Mouse (Mus musculus): ENCODE measurements at regions not wholly inside any gene's neighbourhood (a gene's known extent, or its start where the extent isn't known, plus 50 kb on each side); places are given as distances from the start of the nearest gene placed in this dataset.
A peak's percentile ranks its signal among the peaks of the same experiment; 100 is the strongest.

- no peak for DNase-seq (ENCODE audit: low spot score)
- Histone ChIP-seq H3K9me3 (ENCODE audit: low read length) (no peaks in the 10 kb centered on the region), H3K4me2 (ENCODE audit: low read depth, low read length, poor library complexity, severe bottlenecking) (no peak overlapping the region), H3K36me3 (ENCODE audit: insufficient read depth, low read length) (no peaks in the 10 kb centered on the region), H3K27me3 (ENCODE audit: insufficient read depth, low read length) (no peaks in the 10 kb centered on the region), H3K4me1 (ENCODE audit: insufficient read depth, low read length) (no peaks in the 10 kb centered on the region), H3K27ac (ENCODE audit: low read depth, low read length) (no peak overlapping the region), H3K9ac (replicated peaks; ENCODE audit: low read length, poor library complexity, severe bottlenecking) (no peak overlapping the region), H3K4me3 (ENCODE audit: low read depth, low read length) (no peak overlapping the region)
- no peak for TF ChIP-seq CTCF (IDR thresholded peaks at IDR 0.05)
- no peak for ATAC-seq (ENCODE audit: low FRiP score)
- 50% methylated on average over 18 of the region's 18 CpGs for WGBS
Observed at GRCm38 (mm10) chr8:42973619-42974539, 167.4 kb downstream of the Triml1 start.

- H3K27me3 ChIP-seq (ENCODE audit: insufficient read depth, low read length), result no peaks in the 10 kb centered on the region
- no peak overlapping the region for H3K27ac ChIP-seq (ENCODE audit: low read depth, low read length)
- no peak for ATAC-seq (ENCODE audit: low FRiP score)
- H3K4me2 ChIP-seq (ENCODE audit: low read depth, low read length, poor library complexity, severe bottlenecking), result no peak overlapping the region
- no peaks in the 10 kb centered on the region for H3K9me3 ChIP-seq (ENCODE audit: low read length)
- H3K9ac ChIP-seq (replicated peaks; ENCODE audit: low read length, poor library complexity, severe bottlenecking), result no peak overlapping the region
- DNase-seq (ENCODE audit: low spot score), result no peak
- 53% methylated on average over 4 of the region's 4 CpGs for WGBS
- no peaks in the 10 kb centered on the region for H3K4me1 ChIP-seq (ENCODE audit: insufficient read depth, low read length)
- no peak for TF ChIP-seq CTCF (IDR thresholded peaks at IDR 0.05)
- no peak overlapping the region for H3K4me3 ChIP-seq (ENCODE audit: low read depth, low read length)
- no peaks in the 10 kb centered on the region for H3K36me3 ChIP-seq (ENCODE audit: insufficient read depth, low read length)
Observed at GRCm38 (mm10) chr8:42972545-42972944, 168.7 kb downstream of the Triml1 start.

- DNase-seq (ENCODE audit: low spot score) (no peak), ATAC-seq (ENCODE audit: low FRiP score) (no peak)
- Histone ChIP-seq H3K9me3 (ENCODE audit: low read length) (no peaks in the 10 kb centered on the region), H3K36me3 (ENCODE audit: insufficient read depth, low read length) (no peaks in the 10 kb centered on the region), H3K27me3 (ENCODE audit: insufficient read depth, low read length) (no peaks in the 10 kb centered on the region), H3K4me2 (ENCODE audit: low read depth, low read length, poor library complexity, severe bottlenecking) (no peak overlapping the region), H3K4me3 (ENCODE audit: low read depth, low read length) (no peak overlapping the region), H3K9ac (replicated peaks; ENCODE audit: low read length, poor library complexity, severe bottlenecking) (no peak overlapping the region), H3K27ac (ENCODE audit: low read depth, low read length) (no peak overlapping the region), H3K4me1 (ENCODE audit: insufficient read depth, low read length) (no peaks in the 10 kb centered on the region)
- WGBS, result 65% methylated on average over 8 of the region's 8 CpGs
- no peak for TF ChIP-seq CTCF (IDR thresholded peaks at IDR 0.05)
Observed at GRCm38 (mm10) chr8:42967862-42968395, 173.4 kb downstream of the Triml1 start.

- Histone ChIP-seq H3K9ac (replicated peaks; ENCODE audit: low read length, poor library complexity, severe bottlenecking) (no peak overlapping the region), H3K27ac (ENCODE audit: low read depth, low read length) (no peak overlapping the region), H3K4me3 (ENCODE audit: low read depth, low read length) (no peak overlapping the region), H3K36me3 (ENCODE audit: insufficient read depth, low read length) (no peaks in the 10 kb centered on the region), H3K27me3 (ENCODE audit: insufficient read depth, low read length) (no peaks in the 10 kb centered on the region), H3K4me1 (ENCODE audit: insufficient read depth, low read length) (no peaks in the 10 kb centered on the region), H3K9me3 (ENCODE audit: low read length) (no peaks in the 10 kb centered on the region), H3K4me2 (ENCODE audit: low read depth, low read length, poor library complexity, severe bottlenecking) (no peak overlapping the region)
- no peak for ATAC-seq (ENCODE audit: low FRiP score)
- 87% methylated on average over 2 of the region's 2 CpGs for WGBS
- DNase-seq (ENCODE audit: low spot score), result no peak
- no peak for TF ChIP-seq CTCF (IDR thresholded peaks at IDR 0.05)
Observed at GRCm38 (mm10) chr8:42964507-42964906, 176.8 kb downstream of the Triml1 start.

- DNase-seq (ENCODE audit: low spot score), result no peak
- no peaks in the 10 kb centered on the region for H3K4me1 ChIP-seq (ENCODE audit: insufficient read depth, low read length)
- no peaks in the 10 kb centered on the region for H3K27me3 ChIP-seq (ENCODE audit: insufficient read depth, low read length)
- H3K36me3 ChIP-seq (ENCODE audit: insufficient read depth, low read length), result no peaks in the 10 kb centered on the region
- H3K27ac ChIP-seq (ENCODE audit: low read depth, low read length), result no peak overlapping the region
- no peak for TF ChIP-seq CTCF (IDR thresholded peaks at IDR 0.05)
- ATAC-seq (ENCODE audit: low FRiP score), result no peak
- no peak overlapping the region for H3K4me2 ChIP-seq (ENCODE audit: low read depth, low read length, poor library complexity, severe bottlenecking)
- no peak overlapping the region for H3K4me3 ChIP-seq (ENCODE audit: low read depth, low read length)
- no peak overlapping the region for H3K9ac ChIP-seq (replicated peaks; ENCODE audit: low read length, poor library complexity, severe bottlenecking)
- WGBS, result 79% methylated on average over 11 of the region's 11 CpGs
- no peaks in the 10 kb centered on the region for H3K9me3 ChIP-seq (ENCODE audit: low read length)
Observed at GRCm38 (mm10) chr8:42958052-42958805, 183.1 kb downstream of the Triml1 start.

GRCm38 (mm10) chr8:42932609-42933008, 208.7 kb downstream of the Triml1 start:
- Histone ChIP-seq H3K4me2 (ENCODE audit: low read depth, low read length, poor library complexity, severe bottlenecking) (no peak overlapping the region), H3K36me3 (ENCODE audit: insufficient read depth, low read length) (no peaks in the 10 kb centered on the region), H3K27me3 (ENCODE audit: insufficient read depth, low read length) (no peaks in the 10 kb centered on the region), H3K27ac (ENCODE audit: low read depth, low read length) (no peak overlapping the region), H3K9me3 (ENCODE audit: low read length) (no peaks in the 10 kb centered on the region), H3K9ac (replicated peaks; ENCODE audit: low read length, poor library complexity, severe bottlenecking) (no peak overlapping the region), H3K4me3 (ENCODE audit: low read depth, low read length) (no peak overlapping the region), H3K4me1 (ENCODE audit: insufficient read depth, low read length) (no peaks in the 10 kb centered on the region)
- WGBS, result 91% methylated on average over 3 of the region's 3 CpGs
- peak; percentile 19 for DNase-seq (ENCODE audit: low spot score)
- TF ChIP-seq CTCF (IDR thresholded peaks at IDR 0.05), result no peak
- no peak for ATAC-seq (ENCODE audit: low FRiP score)

Data from midbrain, postnatal 0 days (tissue).